Mouse (Mus musculus): ENCODE results near the gene Kif7. TPM values are rescaled to one million over a fixed set of nuclear protein-coding genes. Genes with fewer than 3 reads are reported as not detected.
A peak's percentile ranks its signal among the peaks of the same experiment; 100 is the strongest.

Kif7 gene
- under 1 TPM in 1 of 2 experiments, not detected in 1; 0.58 TPM for polyA plus RNA-seq (2017; shearing (Covaris generic))

DNA sequence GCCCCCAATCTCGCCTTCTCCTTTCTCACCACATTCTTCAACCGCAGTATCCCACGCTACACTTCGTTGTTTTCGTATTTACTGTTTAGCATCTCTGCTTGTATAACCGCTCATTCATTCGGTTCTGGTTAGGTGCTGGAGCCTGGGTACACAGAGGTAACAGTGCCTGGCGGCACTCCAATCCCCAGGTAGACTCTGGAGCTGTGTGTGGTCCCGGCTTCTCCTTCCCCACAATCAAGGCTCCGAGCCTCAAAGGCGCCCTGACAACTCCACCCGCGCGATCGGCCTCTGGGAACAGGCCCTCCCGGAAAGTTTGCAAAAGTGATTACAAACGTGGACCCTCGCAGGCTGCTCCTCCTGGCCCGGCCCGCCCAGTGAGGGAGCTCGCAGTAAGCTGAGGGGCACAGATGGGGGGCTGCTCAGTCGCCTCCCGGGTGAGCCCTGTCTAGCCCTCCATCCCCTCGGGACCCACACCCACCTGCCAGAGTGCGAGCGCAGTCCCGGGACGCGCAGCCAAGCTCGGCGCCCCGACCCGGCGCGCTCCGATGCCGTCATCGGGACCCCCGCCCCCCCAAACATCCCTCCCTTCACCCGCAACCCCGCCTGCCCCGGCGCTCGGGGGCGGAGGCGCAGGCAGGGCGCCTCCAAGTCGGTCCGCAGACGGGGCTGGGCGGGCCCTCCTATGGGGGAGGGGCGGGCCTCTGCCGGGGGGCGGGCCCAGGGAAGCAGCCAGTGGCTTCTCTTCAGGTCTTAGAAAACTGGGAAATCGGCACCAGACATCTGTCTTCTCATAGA is at the start of gene Kif7:
Kif7 (minus strand) TSS at position 534 of the 795 bp plus-strand sequence.
- peak; percentile 76 for ATAC-seq

DNA sequence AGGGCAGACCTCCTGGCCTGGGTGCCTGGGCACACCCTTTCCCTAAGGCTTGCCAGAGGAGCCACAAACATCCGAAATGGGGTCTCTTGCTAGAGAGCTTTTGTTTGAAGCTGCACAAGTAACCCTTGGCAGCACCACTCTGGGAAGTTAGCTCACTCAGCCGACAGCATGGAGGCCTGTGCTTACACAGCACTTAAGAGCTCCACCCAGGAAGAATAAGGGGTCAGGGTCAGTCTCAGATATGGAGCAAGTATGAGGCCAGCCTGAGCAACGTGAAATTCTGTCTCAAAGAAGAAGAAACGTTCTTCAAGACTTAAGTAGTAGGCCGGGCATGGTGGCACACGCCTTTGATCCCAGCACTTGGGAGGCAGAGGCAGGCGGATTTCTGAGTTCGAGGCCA is 46.6 kb upstream of the Kif7 start:
- no peak for ATAC-seq

DNA sequence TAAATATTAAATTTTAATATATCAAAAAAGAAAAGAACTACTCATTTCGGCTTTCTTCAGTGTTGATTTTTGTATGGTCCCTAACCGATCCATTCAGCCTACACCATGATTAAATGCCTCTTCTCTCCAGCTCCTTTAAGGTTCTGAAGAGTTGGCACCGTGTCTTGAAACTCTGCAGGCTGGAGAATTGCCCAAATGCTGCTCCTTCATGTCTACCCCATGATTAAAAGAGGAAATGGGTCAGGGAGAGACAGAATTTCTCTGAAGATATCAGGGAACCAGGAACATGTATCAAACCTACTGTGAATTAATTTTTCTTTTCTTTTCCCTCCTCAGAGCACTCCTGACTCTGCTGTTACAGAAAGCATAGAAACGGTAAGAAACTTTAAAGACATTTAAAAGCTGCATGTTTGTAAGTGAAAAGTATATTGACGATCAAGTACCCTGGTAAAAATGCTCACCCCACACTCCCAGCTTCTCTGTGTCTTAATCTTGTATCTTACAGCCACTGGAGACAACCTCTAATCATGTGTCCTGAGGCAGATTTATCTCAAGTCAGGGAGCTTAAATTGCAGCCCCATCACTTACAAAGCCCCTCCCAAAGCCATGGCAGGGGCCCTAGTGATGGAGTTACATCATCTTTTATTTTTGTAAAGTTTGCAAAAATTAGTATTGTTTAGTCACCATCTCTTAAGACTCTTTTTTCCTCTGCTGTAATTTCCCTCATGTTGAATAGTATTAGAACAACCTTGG is 45.8 kb upstream of the Kif7 start:
- no peak for ATAC-seq

DNA sequence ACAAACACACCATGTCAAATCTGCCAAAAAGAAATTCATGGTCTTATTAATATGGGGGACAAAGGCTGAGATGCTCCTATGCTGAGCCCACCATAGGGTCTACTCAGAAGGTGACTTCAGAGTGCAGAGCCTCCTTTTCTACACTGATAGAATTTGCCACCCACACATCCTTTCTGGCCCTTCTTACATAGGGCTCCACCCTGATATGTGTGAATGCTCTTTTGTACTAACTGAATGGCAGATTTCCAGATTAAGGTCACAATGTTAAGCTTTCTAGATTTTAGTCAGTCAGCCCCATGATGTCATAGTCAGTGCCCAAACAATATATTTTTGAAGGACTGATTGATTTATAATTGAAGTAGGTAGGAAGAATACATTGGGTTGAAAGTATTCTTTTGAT is 44.2 kb upstream of the Kif7 start:
- peak; percentile 84 for ATAC-seq

DNA sequence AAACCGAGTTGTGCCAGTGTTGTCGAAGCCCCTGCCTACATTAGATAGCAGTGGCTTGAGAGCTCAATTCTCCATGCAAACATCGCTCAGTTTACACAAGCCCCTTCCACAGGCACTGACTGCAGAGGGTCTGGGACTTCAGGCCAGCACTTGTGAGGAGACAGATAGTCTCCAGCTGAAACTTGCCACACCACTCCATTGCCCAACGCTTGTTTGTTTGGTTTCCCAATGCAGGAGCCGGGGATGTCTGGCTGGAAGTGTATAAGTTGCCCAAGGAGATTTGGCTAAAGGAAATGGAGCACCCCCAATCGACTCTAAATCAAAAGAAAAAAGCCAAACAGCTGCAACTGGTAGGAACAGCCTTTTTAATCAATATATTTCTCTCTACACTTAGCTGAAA is 42.7 kb upstream of the Kif7 start:
- no peak for ATAC-seq

DNA sequence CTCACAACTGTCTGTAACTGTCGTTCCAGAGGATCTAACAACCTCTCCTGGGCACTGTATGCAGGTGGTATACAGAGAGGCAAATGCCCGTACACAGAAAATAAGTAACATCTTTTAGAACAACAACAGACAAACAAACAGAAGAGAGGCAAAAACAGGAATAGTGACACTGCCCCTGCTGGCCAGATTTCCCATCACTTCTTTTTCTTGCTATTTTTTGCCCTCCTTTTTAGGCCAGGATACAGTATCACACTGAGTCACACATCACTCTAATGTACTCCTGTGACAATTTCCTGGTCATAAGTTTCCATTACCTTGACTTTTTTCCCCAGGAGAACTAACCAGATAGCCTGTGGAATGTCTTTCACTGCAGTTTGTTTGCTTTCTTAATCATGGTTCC is 40.8 kb upstream of the Kif7 start:
- no peak for ATAC-seq

DNA sequence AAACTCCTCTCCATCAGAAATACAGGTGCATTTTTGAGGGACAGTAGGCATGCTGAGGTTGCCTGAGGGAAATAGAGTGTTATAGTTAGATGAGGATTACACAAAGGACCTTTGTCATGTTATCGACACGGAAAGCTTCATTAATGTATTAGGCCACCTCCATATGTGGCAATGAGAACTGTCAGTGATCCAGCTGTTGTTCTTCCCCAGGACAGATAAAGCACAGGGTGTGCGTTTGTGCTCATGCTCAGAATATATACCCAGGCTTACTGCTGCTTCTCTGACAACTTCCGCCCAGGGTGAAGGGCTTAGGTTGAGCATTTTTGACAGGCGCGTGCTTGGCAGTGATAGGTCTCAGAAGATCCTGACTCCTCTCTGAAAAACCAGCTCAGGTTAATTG is 34.0 kb upstream of the Kif7 start:
- no peak for ATAC-seq

DNA sequence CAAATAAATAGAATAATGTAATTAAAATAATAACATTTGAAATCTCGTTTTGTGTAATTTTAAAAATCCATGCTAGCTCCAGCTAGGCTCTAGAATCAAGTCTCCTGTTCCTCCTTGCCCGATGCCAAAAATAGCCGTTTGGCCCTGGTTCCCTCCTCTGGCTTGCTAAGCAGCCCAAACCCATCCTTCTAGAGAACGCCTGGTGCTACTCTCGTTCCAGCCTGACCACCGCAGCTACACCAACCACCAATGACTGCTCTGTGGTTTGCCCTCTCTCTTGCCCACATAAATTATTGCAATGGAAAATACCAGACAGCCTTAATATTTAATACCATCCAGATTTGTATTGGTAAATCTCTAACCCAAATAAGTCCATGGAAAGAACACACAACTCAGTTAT is 32.1 kb upstream of the Kif7 start:
- ATAC-seq = no peak

DNA sequence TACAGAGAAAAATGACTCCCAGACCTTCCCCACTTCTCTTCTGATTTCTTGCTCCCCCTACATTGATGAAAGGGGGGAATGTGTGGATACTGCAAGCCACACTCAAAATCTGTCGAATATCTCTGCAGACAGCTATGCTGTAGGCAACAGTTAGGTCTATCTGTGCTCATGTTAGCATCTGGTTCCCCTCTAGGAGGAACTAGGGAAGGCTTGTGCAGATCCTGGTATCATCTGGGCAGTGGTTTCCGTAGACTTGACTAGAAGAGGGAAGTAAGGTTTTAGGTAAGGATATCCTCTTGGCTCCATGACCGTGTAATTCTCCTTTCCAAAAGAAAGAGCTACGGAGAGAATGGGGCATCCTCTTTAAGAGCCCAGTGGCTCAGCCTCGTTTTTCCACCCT is 29.1 kb upstream of the Kif7 start:
- no peak for ATAC-seq

DNA sequence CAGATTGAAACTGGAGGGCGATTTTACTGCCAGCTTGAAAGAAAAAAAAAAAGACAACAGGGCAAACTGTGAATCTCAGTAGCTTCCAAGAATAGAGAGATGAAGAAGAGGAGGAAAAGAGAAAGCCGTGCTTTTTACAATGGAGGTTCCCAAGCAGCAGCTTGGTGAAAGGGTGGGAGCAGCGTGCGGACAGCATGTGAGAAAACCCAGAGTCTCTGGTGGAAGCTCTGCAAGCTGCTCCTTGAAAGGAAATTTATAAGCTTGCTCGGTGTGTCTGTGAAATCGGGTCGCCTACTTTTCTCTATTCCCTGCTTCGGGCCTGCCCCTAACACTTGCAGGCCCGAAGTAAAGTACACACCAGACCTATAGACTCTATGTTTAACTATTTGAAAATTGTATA is 28.5 kb upstream of the Kif7 start:
- no peak for ATAC-seq

DNA sequence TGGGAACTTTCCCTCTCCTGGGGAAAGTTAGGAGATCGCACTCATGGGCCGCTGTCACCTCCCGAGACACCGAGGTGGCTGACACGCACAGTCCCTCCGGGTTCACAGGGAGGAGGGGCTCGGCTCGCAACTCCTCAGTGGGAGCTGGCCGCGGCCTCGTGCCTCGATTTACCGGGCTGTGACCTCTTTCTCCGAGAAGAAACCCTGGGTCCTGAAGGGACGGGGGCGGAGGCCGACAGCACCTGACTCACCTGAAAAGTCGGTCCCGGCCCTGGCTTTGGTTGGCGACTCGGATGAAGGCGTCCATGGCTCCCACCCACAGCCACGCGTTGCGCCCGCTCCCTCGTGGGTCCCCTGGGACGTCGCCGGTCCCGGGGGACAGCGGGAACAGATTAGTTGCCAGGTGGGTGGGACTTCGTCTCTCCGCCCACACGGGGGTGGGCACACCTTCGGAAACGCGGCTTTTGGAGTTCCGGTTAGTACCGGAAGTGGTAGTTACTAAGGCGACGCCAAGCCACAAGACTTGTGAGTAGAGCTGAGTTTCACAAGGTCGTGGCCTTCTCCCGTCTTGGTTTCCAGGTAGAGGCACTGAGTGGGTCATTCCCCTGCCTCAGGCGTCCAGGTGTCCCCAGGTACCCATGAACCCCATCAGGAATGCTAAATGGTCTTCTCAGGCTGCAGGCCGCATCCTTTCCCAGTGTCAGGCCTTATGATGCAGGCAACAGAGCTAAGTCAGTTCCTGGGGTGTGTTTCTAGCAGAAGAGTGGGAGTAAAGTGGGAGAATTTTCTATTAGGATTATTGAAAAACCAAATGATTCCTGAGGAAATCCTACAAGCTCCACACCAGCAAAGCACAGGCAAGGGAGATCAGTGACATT is 27.4 kb upstream of the Kif7 start, which contains the start of the genes Pex11a and Wdr93:
Pex11a (minus strand) TSS at position 473 of the 878 bp plus-strand sequence.
Wdr93 (plus strand) TSS at position 505 of the 878 bp plus-strand sequence.
- peak; percentile 99 for ATAC-seq

DNA sequence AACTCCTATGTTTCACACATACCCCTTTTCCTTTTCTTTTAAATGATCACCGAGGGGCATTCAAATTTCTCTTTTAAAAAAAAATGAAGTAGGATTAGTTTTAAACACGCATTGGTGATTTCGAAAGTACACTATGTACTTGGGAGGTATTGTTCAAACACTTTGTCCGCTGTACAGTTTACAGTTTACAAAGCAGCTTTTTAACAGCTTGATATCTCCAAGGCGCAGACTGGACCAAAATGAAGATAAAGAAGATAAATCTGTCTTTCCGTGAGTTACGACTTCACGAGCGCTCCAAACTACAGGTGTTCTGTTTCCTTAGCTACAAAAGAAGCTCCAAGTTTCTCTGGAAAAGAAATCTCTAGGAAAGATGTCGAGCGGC is 26.7 kb upstream of the Kif7 start:
- ATAC-seq = no peak

DNA sequence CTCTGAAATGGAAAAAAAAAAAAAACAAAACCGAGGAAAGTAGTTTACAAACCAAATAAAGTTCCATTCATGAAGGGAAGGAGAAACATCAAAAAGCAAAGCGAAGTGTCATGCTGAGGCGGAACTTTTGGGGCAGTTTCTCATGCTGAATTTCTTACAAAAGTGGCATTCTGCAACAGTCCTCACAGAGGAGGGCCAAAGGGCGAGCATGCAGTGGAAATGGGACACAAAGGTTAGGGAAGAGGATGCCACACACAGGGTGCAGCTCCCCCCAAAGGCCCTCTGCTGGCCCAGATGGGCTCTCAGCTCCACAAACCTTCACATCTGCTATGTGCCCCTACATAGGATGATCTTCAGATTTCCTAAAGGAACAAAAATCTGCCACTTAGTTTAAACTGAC is 24.8 kb upstream of the Kif7 start:
- ATAC-seq = no peak

DNA sequence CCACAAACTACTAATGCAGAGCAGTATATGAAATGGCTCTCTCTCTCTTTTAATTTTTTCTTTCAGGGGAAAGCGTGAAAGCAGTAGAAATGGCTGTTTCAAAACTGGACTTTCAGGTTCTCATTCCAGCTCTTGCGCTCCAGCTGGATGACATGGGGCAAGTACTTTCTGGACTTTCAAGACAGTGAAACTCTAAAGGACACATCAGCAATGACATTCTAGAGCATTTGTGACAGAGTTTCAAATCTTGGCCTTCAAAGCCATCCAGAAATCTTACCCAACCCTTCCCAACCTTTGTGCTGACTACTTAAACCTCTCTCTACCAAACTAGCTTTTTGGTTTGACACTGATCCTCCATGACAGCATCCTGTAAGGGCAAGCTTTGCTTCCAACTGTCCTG is 23.4 kb upstream of the Kif7 start:
- ATAC-seq = no peak

DNA sequence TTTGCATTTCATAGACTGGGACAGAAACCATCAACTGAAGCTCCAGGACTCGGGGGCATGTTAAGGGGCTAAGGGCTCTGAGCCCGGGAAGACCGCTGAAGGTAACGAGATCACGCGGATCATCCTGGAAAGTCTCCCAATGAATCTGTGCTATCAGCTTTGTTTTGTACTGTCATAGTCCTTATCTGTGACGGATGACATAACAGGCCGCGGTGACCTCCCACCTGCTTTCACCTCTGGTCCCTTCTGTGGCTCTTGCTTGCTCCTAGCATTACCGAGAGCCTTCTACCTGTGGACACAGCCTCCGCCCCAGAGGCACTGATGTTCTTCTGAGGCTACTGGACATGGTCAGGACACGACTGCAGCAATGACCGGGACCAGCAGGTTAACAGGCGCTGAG is 21.0 kb upstream of the Kif7 start:
- ATAC-seq = no peak

DNA sequence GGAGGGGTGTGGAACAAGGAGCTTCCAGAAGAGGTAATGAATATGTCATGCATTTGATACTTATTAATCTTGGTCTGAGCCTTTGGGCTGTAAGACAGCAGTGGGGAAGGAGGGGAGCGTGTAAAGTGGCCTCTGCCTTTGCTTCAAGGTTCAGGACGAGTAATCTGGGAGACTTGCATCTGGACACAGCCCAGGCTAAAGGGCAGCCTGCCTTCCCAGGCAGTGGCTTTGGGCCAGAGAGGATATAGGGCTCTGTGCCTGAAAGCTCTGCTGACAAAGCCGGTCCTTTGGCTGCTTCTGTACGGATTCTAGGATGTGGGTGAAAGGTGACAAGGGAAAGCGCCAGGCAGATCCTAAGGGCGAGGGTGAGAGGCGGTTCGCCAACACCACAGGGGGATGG is 19.0 kb upstream of the Kif7 start:
- ATAC-seq = no peak

DNA sequence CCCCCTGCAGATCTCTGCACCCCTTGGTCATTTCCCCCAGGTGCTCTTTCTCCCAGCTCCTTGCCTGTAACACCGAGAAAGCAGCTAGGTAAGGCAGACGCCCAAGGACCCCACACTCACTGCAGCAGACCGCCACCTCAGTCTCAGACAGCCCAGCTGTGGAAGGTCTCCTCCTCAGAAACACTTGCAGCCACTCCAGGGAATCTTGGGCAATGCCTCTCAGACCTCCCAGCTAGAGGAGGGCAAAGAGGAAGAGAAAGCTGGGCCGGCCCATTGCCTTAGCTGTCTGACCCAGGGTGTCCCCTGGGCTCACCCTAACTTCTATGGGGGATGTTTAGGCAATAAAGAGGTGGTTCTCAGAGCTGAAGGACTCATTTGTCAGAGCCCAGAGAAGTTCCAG is 17.1 kb upstream of the Kif7 start, which contains the start of gene Plin1:
Plin1 (minus strand) TSS at position 282 of the 400 bp plus-strand sequence.
- ATAC-seq = no peak

DNA sequence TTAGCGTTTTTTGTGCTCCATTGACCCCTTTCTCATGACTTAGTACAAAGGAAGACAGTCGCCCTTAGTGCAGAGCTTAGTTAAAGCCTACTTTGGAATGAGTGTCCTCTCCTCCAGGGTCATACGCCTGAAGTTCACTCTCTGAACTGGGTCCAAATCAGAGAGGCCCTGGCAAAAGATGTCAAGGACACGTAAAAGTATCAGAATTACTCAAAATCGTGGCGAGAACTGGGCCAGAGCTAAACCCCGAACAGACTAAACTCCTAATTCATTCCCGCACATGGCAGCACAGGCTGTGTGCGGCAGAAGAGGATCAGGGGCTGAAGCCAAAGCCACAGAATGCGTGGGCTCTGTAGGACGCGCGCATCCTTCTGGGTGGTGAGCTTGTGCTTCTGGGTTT is 15.9 kb upstream of the Kif7 start:
- ATAC-seq = no peak

DNA sequence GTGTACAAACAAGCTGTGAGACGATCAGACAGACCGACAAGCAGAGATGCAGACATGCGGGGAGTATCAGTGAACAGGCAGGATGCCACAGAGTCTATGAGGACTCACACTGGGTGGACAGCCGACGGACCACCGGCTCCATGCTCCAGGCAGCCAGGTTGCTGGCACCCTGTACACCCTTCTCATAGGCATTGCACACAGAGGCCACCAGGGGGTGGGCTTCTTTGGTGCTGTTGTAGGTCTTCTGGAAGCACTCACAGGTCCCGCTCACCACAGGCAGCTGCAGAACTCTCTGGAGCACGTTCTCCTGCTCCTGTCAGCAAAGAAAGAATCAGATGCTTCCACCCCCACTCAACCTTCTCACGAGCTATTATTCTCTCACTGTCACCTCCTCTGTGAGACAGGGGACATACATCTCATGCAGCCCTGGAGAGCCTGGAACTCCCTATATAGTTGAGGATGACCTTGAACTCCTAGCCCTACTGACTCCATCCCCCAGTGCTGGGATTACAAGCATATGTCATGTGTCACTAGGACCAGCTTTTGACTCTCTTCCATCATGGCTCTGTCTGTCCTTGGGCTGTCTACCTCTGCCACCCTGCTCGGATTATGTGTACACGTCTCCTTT is 14.3 kb upstream of the Kif7 start:
- no peak for ATAC-seq

DNA sequence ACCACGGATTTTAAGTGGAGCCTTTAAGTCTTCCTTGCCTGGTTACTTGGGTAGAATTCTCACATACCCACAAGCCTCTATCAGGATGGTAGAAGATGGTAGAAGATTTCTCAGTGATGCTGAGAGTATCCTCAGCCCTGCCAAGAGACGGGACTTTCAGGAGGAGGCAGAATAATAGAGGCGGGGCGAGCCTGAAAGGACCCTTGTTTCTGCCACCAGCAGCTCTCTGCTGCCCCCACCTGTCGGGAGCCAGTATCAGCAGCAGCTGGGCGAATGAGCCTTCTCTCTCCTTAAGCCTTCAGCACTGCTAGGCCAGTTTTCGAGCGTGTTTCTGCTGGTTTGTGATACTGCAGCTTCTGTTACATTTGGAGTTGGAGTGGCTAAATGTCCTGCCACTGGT is 13.6 kb upstream of the Kif7 start:
- ATAC-seq = peak; percentile 72

DNA sequence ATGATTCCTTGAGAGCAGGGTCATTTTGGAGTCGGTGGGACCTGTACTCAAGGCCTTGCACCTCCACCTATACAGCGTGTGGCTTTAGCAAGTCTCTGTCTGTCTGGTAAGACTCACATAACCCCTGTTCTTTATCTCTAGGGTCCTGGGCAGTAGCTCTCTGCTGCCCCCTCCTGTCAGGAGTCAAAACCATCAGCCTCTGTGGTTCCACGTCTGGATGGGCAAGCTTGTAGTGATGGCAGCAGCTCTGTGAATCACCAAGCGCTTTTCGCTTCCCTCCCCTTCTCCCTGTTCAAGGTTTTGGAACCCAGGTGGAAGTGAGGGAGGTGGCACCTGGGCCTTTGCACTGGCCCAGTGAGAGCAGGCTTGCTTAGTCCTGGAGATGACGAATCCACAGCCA is 12.7 kb upstream of the Kif7 start:
- ATAC-seq = peak; percentile 77

DNA sequence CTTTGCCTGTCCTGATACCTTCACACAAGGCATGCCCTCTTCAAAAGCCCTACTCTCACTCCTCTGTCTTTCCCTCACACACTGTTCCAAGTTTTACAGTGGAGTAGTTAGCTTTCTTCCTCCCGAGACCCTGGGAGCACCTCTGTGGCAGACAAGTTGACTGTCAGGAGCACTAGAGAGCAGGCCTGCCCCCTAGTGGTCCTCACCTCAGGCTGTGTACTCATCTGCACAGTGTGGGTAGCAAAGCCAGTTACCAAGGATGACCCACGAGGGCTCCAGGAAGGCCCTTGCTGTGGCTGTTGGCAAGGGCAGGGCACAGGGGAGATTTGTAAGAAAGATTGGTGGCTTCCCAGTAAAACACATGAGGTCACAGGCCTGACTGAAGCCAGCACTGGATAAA is 11.6 kb upstream of the Kif7 start:
- ATAC-seq = peak; percentile 47
